Mouse (Mus musculus) mouse trophoblast stem cell (cell line): Measurements from ENCODE around the gene Ipo8.

Experiments used
- in situ Hi-C, 2 experiments: fragments of 300-500 bp; cut with MseI, MboI; formaldehyde crosslinking; loops; 2 replicates in 1 of 2; 3 replicates in 1 of 2; pipeline ENCODE4 v1.15.1; 2025

The Ipo8 gene

DNA sequence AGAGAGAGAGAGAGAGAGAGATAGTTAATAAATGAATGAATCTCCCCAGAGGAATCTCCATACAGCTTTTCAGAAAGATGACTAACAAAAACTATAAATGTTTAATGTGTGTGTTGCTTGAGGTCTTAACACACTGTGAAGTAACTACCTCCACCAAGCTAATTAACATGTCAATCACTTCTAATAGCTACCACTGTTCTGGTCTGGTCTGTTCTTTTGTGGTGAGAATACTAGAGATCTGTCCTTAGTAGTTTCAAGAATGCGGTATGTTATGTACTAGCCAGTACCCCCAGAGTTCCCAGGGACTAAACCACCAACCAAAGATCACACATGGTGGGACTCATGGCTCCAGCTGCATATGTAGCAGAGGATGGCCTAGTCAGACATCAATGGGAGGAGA, 74.7 kb downstream of the Ipo8 start:
- in situ Hi-C loops: no loop called here

DNA sequence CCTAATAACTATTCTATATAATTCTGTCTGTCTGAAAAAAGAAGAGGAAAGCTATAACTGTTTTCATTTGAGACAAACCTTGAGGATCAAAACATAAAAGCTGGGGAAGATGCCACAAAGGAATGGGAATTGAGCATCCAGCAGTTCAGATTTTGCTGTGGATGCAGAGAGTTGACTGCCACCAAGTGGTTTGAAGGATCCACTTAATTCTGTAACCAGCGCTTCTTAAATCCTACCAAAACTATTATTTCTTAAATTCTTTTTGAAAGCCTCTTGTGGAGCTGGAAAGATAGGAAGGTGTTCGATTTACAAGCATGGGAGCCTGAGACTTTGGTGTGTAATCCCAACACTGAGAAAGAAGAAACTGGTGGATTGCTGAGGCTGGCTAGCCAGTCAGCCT, 79.9 kb downstream of the Ipo8 start:
- in situ Hi-C loops: no loop called here

DNA sequence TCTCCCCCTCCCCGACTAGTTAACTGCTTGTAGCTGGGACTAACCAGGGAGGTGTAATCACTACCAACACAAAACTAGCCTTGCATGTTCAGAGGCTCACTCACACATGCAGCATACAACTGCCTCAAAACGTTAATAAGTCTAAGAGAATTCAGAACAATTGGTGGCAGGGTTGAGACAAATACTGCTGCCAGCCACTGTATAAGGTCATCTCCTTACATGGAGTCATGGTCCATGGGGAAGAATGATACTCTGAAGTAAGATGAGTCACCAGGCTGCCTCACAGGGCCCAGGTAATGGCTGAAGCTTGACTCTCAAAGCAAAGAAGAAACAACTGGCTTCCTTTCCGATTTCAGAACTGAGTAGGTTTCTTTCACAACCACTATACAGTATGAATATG, 81.1 kb downstream of the Ipo8 start:
- in situ Hi-C loops: no loop called here

DNA sequence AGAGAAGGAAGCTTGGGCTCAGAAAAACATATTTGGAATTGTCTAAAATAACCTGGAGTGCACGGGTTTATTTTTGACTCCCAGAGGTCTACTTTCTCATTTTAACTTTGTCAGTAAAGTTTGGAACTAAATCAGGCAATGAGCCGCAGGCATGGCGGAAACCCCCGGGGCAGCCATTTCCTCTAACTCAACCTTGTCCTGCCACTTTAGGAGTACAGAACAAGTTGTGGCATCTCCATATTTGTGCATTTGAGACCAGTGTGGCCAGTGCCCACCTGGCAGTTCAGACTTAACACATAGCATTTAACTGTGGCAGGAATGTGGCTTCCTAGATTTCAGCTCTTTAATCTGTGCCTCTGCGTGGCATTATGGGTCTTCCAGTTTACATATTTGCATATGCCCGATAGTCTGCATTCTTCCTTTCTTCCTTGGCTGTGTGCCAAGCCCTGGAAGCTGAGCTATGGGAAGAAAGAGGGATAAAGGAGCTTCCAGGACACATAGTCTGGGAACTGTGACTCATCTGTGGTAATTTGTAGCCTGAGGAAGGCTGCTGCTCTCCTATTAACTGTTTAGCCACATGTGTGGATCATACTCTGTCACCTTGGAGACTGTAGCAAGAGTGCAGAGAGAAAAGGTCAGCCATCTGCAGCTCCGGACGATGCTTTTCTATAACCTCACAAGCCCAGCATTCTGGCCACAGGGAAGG, 90.6 kb downstream of the Ipo8 start:
- in situ Hi-C loops: no loop called here

DNA sequence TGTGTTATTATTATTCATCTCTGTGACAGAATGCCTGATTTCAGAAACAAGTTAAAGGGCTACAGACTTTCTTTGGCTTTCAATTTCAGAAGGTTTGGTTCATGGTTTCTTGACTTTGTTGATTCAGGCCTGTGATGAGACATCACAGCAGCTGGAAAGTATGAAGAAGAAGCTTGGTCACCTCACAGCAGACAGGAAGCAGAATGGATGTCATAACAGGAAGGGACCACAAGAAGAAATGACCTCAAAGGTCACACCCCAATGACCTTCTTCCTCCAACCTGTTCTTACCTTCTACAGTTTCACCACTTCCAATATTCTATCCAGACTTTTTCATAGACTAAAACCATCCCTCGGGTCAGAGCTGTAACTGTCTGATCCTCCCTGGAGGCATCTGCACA, 94.9 kb downstream of the Ipo8 start:
- in situ Hi-C loops: no loop called here

DNA sequence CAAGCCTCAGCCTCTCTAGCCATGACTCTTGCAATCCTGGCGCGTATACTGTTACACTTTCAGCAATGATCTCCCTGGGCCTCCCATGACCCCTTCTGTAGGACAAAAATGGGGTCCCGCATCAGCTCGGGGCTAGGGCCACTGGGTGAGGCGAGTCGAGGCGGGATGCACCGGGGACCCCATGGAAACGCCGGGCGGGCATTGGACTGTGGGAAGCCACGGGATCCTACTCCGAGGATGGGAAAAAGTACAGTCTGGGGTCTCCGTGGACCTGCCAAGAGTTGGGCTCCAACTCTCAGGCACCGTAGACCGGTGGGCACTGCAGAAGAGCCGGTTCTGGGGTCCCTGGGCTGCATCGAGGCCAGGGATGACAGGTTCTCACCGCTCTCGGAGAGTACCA, 97.3 kb downstream of the Ipo8 start:
- in situ Hi-C loops: no loop called here

DNA sequence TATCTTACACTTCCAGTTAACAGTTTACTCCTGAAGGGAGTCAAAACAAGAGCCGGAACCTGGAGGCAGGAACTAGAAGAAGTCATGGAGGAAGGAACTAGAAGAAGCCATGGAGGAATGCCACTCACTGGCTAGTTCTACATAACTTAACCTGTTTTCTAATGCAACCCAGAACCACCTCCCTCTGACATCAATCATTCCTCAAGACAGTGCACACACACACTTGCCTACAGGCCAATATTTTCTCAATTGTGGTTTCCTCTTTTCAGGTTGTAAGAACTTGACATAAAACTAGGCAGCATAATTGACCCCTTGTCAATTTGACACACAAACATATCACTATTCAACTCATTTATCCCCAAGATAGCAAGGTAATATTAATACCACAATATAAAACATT, 98.3 kb downstream of the Ipo8 start:
- in situ Hi-C loops: no loop called here

DNA sequence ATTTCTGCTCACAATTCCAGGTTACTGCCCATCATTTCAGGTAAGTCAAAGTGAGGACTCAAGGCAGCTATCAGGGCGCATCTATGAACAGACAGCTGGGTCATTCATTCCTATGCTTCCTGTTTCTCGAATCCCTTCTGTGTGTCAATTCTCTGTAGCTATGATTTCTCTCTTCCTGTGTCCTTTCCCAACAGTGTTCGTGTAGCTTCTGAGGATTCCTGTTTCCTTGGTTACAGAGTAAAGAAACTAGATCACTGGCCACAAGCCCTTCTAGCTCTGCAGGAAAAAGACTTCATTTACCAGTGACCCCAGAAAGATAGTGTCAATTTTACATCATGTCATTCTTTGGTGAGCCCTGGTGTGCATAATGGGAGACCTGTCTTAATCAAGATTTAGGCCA, 102.7 kb downstream of the Ipo8 start:
- in situ Hi-C loops: no loop called here

DNA sequence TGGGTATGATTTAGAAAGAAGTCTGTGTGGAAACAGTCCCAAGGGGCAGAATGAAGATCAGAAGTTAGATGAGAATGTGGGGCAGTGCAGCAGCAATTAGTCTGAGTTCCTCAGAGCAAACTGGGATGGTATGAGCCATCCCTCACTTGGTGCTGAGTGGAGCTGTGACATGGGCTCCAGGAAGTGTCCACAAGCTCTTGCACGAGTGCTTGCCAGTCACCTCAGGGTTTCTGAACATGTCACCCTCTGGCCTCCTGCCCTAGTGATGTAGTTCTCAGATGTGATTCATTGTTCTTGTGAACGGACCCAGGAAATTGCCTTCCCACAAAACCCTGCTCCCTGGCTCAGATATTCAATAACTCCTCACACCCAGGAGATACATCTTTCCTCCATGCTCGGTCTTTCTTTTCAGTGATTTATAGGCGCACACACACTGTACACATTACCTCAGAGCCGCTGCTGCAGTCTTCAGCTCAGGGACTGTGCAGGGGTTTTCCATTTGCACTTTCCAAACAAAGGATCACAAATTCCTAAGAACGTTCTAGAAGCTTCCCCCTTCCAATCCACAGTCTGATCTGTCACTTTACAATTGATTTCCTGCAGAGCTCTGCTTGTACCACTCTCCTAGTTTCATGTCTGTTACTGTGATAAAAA, 103.3 kb downstream of the Ipo8 start:
- in situ Hi-C loops: no loop called here

DNA sequence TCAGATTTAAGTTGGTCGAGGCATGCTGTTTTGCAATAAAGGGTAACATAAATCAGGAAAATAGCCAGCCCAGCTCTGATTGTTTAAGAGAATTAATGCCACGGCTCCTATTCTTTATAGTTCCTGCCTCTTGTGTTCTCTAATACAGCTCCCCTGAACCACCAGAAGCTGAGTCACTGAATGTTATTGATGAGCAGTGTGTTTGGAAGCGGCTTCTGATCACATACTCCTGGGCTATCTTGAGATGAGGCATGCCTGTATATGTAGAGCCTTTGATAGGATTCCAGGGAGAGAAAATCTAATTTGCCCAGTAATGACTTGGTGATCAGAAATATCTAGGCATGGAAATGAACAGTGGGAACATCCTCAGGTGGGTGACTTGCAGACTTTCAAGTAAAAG, 106.8 kb downstream of the Ipo8 start:
- in situ Hi-C loops: no loop called here
